In genomic region chr12:86768986-86769580, GRCm38 (mm10) we compare ENCODE assay signal across 9 mouse cellular contexts. TPM values are rescaled to one million over a fixed set of nuclear protein-coding genes. Genes with fewer than 3 reads are reported as not detected.
DNase-seq lines count a peak whose midpoint lies in the region.
"Had no signal": no experiment of that assay in that cellular context is flagged by ENCODE, and none has a peak within 500 bp of the region (broad histone marks: within the 10 kb centered on the region; RNA-seq: fewer than 3 reads in every experiment).

No protein-coding gene starts in this region.

- WGBS in heart, embryonic 10.5 days, result 43% methylated on average over 4 of the region's 4 CpGs

- no peak overlapping the region for H3K27ac ChIP-seq in heart, embryonic 10.5 days
- H3K27ac ChIP-seq: macrophage had no signal

- H3K27me3 ChIP-seq in heart, embryonic 10.5 days (ENCODE audit: insufficient read depth, poor library complexity, severe bottlenecking), result no peaks in the 10 kb centered on the region

- no peak overlapping the region for H3K4me3 ChIP-seq in heart, embryonic 10.5 days

- peaks cover 15% of the 10 kb centered on the region for H3K4me1 ChIP-seq in heart, embryonic 10.5 days

- no peaks in the 10 kb centered on the region for H3K9me3 ChIP-seq in heart, embryonic 10.5 days

- DNase-seq in heart, adult 18-20 months, result peak; percentile 82 to 95
- no peak for DNase-seq in heart, embryonic 10.5 days (ENCODE audit: low spot score)
- peak; percentile 80 for DNase-seq in T-cell, adult 2 months (ENCODE audit: low spot score)
- DNase-seq in cerebellum, postnatal 25 days, result peak; percentile 93 to 94
- DNase-seq in gastrocnemius, postnatal 10 days, result peak; percentile 86
- DNase-seq in layer of hippocampus, adult 9-11 months, result peak; percentile 80
- DNase-seq in lung, postnatal 4 days, result peak; percentile 78 to 89
- DNase-seq in spleen, postnatal 10 days (ENCODE audit: low spot score in 2 of 2), result peak; percentile 68 to 84

- no peaks in the 10 kb centered on the region for H3K36me3 ChIP-seq in heart, embryonic 10.5 days

RNA-seq across cellular contexts. Expression of gene Lrrc74a, which starts 34.9 kb away (rescaled TPM):
- not detected for total RNA-seq in heart, adult 18-20 months (2021)
- not detected in 2 replicates for polyA plus RNA-seq in heart, embryonic 10.5 days (2016; fragmentation: Nextera tagmentation; extraction: Ambion mirVana)
- total RNA-seq in gastrocnemius, postnatal 10 days (2021), result not detected
- polyA plus RNA-seq: macrophage had no signal

RNA-seq across cellular contexts. Expression of gene Angel1, which starts 42.8 kb away (rescaled TPM):
- total RNA-seq in heart, adult 18-20 months (2021), result 1 to 10 TPM; 3.0 to 3.2 TPM
- polyA plus RNA-seq in heart, embryonic 10.5 days (2016; fragmentation: Nextera tagmentation; extraction: Ambion mirVana), result 11.4 and 12.1 TPM in 2 replicates
- total RNA-seq in gastrocnemius, postnatal 10 days (2021), result 1 to 10 TPM; 5.8 to 6.3 TPM
